Mouse (Mus musculus) urinary bladder, adult 18-20 months (tissue): ENCODE results near the gene Ilk.
A peak's percentile ranks its signal among the peaks of the same experiment; 100 is the strongest.
"Not testable (repeated sequence)": the region's sequence is repeated elsewhere in the genome, so short reads cannot be mapped to it uniquely, and the experiment has no call there.

Experiments
- DNase-seq, 2 experiments: peaks; one replicate each; pipeline ENCODE4 v3.0.0; 2022; ENCODE audit warnings: low spot score in 2 of 2, mixed read lengths in 2 of 2

The Ilk gene

GRCm38 (mm10) chr7:105736264-105736901, at the start of gene Ilk:
Ilk (plus strand) TSS chr7:105736592.
- peak; percentile 80 to 93 for DNase-seq

GRCm38 (mm10) chr7:105690875-105691274, 45.5 kb upstream of the Ilk start:
- DNase-seq: no peak

DNA sequence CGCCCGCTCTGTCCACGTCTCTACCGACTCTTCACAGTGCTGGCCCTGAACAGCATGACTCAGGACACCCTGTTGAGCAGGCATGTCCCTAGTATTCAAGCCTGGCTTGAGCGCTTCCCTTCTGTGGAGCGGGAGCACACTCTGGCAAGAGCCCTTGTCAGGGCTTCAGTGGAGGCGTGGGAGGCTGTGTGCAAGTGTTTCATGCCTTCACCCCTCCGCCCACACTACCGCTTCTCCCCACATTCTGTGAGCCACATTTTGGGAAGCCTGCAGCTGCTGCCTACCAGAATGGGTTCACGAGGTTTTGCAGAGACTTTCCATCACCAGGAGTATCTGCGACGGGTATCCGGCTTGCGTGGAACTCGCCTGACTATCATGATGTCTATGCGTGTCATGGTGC, 33.2 kb upstream of the Ilk start:
- no peak for DNase-seq

GRCm38 (mm10) chr7:105703816-105704215, 32.6 kb upstream of the Ilk start:
- DNase-seq: no peak

GRCm38 (mm10) chr7:105708733-105709132, 27.7 kb upstream of the Ilk start:
- DNase-seq: no peak

DNA sequence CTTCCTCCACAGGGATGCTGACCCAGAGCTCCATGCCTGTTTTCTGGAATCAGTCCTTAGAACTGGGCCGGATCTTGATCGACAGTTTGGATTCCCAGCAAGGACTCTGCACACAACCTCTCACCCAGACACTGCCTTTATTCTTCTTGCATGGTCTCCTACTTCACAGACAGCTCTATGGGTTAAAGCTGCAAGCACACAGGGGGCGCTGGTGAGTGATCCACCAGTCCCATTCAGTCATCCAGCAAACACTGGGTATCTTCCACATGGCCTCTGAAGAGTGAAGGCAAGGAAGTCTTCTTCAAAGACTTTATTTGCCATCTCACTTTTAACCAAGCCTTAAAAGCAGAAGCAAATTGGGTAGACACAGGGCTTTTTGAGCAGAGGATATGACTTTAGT, 21.0 kb upstream of the Ilk start:
- DNase-seq: no peak

- no peak for DNase-seq
Observed at GRCm38 (mm10) chr7:105721916-105722315, 14.5 kb upstream of the Ilk start.

DNA sequence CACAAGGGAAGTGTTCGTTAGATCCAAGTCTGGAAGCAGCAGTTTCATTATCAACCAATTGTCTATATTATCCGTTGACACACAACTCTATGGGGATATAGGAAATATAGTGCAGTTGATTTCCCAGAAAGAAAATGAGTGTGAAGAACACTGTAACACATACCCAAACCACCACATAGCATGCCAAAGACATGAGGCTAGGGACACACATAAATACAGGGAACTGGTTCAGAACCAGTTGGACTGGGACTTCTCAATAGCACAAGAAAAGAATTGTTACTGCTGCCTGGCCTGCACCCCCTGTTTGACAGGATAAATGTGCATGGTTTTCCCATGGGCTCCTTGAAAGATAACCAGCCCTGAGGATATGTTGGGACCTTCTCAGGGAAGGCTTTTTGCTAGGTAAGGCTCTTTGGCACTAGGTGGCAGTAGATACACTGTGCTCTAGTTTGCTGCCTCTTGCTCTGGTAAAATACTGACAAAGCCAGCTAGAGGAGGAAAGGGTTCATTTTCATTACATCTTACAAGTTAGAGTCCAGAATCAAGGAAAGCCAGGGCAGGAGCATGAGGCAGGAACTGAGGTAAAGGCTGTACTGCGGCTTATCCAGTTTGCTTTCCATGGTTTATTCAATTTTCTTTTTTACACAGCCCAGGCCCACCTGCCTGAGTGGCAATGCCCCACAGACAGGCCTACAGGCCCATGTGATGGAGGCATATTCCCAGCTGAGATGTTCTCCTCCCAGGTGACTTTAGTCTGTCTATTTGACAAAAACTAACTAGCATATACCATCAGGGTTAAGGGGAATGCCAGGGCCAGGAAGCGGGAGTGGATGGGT, 10.0 kb upstream of the Ilk start:
- no peak for DNase-seq

DNA sequence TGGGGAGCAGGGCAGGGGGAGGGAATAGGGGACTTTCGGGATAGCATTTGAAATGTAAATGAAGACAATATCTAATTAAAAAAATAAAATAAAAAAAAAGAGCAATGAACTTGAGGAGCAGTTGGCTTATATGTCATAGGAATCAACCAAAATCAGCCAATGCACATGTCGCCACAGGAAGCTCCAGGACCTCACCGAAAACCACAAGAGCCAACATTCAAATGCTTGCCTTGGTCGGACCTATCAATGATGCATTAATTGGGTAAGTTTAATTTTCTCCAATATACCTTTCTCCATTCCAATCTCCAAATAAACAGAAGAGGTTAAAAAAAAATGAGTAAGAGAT, 9.4 kb upstream of the Ilk start:
- DNase-seq: no peak

GRCm38 (mm10) chr7:105728701-105729428, 7.5 kb upstream of the Ilk start:
- no peak for DNase-seq

DNA sequence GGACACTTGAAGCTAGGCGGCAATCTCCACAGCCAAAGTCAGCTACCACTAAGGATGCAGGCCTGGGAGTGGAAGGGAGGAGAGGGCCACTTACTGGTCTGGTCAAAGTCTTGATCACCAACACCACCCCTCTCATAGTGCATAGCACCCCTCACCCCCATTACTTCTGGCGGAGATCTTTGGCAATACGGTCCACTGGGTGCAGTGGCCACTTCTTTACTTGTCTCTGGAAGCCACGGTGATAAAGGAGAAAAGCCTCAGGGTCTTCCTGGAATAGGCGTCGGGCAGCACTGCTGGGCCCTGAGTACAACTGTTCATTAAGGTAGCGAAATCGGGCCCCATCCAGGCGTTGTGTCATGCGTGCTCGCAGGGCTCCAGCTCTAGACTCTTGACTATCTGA, 2.6 kb upstream of the Ilk start:
- DNase-seq: no peak

- no peak for DNase-seq
Observed at GRCm38 (mm10) chr7:105734826-105735225, 1.6 kb upstream of the Ilk start.

- not testable (repeated sequence) for DNase-seq
Observed at GRCm38 (mm10) chr7:105735464-105735863, 928 bp upstream of the Ilk start.

DNA sequence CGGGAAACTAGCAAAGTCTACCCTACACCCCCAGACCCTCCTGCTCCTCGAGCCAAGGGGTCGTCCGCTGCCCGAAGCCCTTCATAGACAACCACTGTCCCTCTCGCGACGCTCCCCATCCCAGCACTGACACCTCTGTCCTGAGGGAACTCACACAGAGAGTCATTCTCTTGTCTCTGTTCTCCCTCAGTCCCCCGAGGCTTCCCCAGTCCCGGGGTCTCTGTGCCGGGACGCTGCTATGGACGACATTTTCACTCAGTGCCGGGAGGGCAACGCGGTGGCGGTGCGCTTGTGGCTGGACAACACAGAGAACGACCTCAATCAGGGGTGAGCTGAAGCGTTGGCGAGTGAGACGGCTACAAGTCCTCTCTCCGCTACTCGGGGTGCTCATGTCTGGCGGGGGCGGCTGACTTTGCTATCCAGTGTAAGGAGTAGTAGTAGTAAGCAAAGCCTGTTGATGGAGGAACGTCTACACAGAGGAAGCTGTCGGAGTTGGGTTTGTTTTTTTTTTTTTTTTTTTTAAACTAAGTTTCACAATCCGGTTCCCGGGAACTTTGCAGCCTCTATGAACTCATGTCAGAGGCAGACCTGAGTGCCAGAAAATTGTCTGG, 624 bp downstream of the Ilk start, which contains the start of gene Rrp8:
Gene Rrp8, minus strand, starts transcription at position 475 of the 611 bp plus-strand sequence.
- DNase-seq: peak; percentile 22 to 75

DNA sequence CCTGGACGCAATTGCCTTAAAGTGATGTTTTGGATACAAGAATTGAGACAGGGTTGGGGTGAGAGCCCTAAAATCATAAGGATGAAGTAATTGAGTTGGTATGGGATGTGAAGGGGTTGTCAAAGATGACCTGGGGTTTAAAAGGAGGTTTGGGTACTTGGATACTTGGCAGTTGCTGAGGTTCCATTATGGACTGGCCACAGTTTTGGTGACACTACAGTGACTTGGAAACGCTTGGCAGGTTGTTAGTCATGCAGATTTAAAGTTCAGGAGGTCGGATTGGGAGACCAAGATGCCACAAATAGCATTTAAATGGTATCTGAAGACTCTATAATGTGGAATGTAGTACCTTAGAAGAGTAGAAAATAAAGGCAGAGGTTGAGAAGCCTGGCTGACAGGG, 1.3 kb downstream of the Ilk start:
- no peak for DNase-seq

- no peak for DNase-seq
Observed at GRCm38 (mm10) chr7:105738286-105738685, 1.9 kb downstream of the Ilk start.

DNA sequence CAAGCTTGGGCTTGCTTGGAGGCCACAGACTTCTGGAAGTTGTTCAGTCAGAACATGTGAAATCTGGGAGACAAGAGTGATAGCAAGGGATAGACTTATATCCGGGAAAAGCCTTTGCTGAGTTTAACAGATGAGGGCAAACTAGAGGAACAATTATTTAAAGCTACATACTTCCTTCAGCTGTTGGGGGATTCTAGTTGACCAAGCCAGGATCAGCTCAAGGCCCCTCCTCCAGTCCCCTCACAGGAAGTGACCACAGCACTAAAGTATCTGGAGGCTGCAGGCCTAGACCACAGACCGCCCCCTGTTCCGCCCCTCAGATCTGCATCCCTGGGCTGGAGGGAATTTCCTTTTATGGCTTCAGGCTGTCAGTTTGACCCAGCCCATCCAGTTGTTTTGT, 2.6 kb downstream of the Ilk start:
- peak in 1 of 2 experiments; percentile 52 for DNase-seq

DNA sequence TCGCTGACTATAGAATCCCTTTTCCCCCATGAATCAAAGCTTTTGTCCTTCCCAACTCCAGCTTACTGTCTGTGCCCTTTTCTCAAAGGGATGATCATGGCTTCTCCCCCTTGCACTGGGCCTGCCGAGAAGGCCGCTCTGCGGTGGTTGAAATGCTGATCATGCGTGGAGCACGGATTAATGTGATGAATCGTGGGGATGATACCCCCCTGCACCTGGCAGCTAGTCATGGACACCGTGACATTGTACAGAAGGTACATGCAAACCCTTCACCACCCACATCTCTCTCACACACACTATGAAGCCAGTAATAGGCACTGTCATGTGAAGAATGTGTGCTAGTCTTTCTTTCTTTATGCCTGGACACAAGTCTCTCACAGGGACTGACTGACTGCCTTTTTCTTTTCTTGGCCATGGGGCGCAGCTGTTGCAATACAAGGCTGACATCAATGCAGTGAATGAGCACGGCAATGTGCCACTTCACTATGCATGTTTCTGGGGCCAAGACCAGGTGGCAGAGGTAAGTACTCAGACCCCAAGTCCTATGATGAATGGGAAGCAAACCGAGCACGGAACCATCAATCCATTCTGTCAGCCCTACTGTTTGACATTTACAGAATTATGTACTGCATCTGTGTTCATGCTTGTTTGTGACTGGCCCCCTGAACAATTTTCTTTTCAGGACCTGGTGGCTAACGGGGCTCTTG, 3.9 kb downstream of the Ilk start:
- no peak for DNase-seq

GRCm38 (mm10) chr7:105740851-105741250, 4.5 kb downstream of the Ilk start:
- no peak for DNase-seq

DNA sequence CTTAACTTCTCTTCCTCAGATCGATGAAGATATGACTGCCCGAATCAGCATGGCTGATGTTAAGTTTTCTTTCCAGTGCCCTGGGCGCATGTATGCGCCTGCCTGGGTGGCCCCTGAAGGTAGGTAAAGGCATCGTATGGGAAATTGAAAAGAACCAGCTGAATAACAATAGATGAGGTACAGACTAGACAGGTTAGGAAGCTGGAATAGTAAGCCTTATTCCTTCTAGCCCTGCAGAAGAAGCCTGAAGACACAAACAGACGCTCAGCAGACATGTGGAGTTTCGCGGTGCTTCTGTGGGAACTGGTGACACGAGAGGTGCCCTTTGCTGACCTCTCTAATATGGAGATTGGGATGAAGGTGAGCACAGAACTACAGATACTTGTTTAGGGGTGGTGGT, 5.6 kb downstream of the Ilk start:
- DNase-seq: no peak

DNA sequence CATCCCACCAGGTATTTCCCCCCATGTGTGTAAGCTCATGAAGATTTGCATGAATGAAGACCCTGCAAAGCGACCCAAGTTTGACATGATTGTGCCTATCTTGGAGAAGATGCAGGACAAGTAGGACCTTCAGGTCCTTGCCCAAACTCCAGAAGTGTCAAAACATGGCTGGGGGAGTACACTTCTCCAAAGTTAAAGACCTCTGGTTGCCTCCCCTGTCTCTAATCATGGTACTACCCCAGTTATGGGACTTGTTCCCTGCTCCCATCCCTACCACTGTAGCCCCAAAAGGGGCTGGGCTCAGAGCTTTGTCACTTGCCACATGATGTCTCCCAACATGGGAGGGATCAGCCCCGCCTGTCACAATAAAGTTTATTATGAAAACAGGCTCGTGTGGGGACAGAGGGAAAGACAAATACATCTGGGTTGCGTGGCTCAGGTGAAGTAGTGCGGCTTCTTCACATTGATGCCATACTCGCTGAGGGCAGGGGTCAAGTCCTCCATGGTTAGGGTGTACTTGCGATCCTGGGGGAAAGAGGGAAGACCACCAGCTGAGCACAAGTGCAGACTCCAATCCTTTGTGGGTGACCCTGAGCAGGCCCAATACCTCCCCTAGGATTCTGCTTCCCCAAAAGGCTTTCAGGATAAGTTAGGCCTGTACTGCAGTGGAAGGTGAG, 6.3 kb downstream of the Ilk start:
- DNase-seq: not testable (repeated sequence)
